Mouse (Mus musculus) inflammation-experienced regulatory T-cells, adult 6 months (primary cell): ENCODE data around the gene Gm10354. TPM values are rescaled to one million over a fixed set of nuclear protein-coding genes. Genes with fewer than 3 reads are reported as not detected.
"Not testable (repeated sequence)": the region's sequence is repeated elsewhere in the genome, so short reads cannot be mapped to it uniquely, and the experiment has no call there.

Experiments
- ATAC-seq: one replicate; pipeline ENCODE4 v1.8.0; 2017
- polyA plus RNA-seq, 3 experiments: library from polyadenylated mRNA; unstranded; fragments of 100-300 nt; shearing (Covaris generic); gene quantifications; one replicate each; pipeline ENCODE4 v1.2.1; 2017

Gene Gm10354
- polyA plus RNA-seq, result not detected

- ATAC-seq, result not testable (repeated sequence)
Measured at GRCm38 (mm10) chr5:14978835-14979234, at the start of gene Gm10354. TSS of gene Gm10354 (minus strand) at chr5:14978935.

GRCm38 (mm10) chr5:15024316-15024715 lies 45.6 kb upstream of the Gm10354 start:
- not testable (repeated sequence) for ATAC-seq

GRCm38 (mm10) chr5:15020067-15020466 lies 41.3 kb upstream of the Gm10354 start:
- ATAC-seq, result not testable (repeated sequence)

GRCm38 (mm10) chr5:15010639-15011582 lies 32.2 kb upstream of the Gm10354 start:
- ATAC-seq, result not testable (repeated sequence)

- not testable (repeated sequence) for ATAC-seq
Measured at GRCm38 (mm10) chr5:15006907-15007306, 28.2 kb upstream of the Gm10354 start.

- ATAC-seq, result not testable (repeated sequence)
Measured at GRCm38 (mm10) chr5:15006288-15006687, 27.6 kb upstream of the Gm10354 start.

- ATAC-seq, result not testable (repeated sequence)
Measured at GRCm38 (mm10) chr5:15005584-15005983, 26.8 kb upstream of the Gm10354 start.

GRCm38 (mm10) chr5:15004569-15005562 lies 26.1 kb upstream of the Gm10354 start:
- ATAC-seq, result peak; percentile 35

GRCm38 (mm10) chr5:14998077-14998476 lies 19.3 kb upstream of the Gm10354 start:
- ATAC-seq, result not testable (repeated sequence)

GRCm38 (mm10) chr5:14997556-14997955 lies 18.8 kb upstream of the Gm10354 start:
- not testable (repeated sequence) for ATAC-seq

GRCm38 (mm10) chr5:14996670-14997249 lies 18.0 kb upstream of the Gm10354 start:
- ATAC-seq, result not testable (repeated sequence)

GRCm38 (mm10) chr5:14994124-14994523 lies 15.4 kb upstream of the Gm10354 start:
- not testable (repeated sequence) for ATAC-seq

GRCm38 (mm10) chr5:14990375-14991158 lies 11.8 kb upstream of the Gm10354 start:
- ATAC-seq, result not testable (repeated sequence)

- not testable (repeated sequence) for ATAC-seq
Measured at GRCm38 (mm10) chr5:14986649-14987387, 8.1 kb upstream of the Gm10354 start.

- not testable (repeated sequence) for ATAC-seq
Measured at GRCm38 (mm10) chr5:14977368-14977767, 1.4 kb downstream of the Gm10354 start.

GRCm38 (mm10) chr5:14975294-14975693 lies 3.4 kb downstream of the Gm10354 start:
- not testable (repeated sequence) for ATAC-seq

GRCm38 (mm10) chr5:14972841-14973240 lies 5.9 kb downstream of the Gm10354 start:
- not testable (repeated sequence) for ATAC-seq

GRCm38 (mm10) chr5:14963821-14964220 lies 14.9 kb downstream of the Gm10354 start:
- not testable (repeated sequence) for ATAC-seq

- not testable (repeated sequence) for ATAC-seq
Measured at GRCm38 (mm10) chr5:14961502-14961901, 17.2 kb downstream of the Gm10354 start.

GRCm38 (mm10) chr5:14955928-14956706 lies 22.6 kb downstream of the Gm10354 start:
- not testable (repeated sequence) for ATAC-seq
